8 mouse cellular contexts compared by ENCODE assay signal in genomic region chr1:151756425-151756728, GRCm38 (mm10). TPM values are rescaled to one million over a fixed set of nuclear protein-coding genes. Genes with fewer than 3 reads are reported as not detected.
A peak's percentile ranks its signal among the peaks of the same experiment; 100 is the strongest.
DNase-seq lines count a peak whose midpoint lies in the region; ATAC-seq and TF ChIP-seq lines count a peak whose summit lies in the region.

No protein-coding gene starts in this region.

- TF ChIP-seq CTCF in lung, embryonic 14.5 days (IDR thresholded peaks at IDR 0.05; ENCODE audit: low read depth) = no peak
- TF ChIP-seq CTCF in intestine, postnatal 0 days (IDR thresholded peaks at IDR 0.05; ENCODE audit: low read depth) = no peak

- H3K36me3 ChIP-seq in lung, embryonic 14.5 days (ENCODE audit: insufficient read depth) = peaks cover 12% of the 10 kb centered on the region
- peaks cover 15% of the 10 kb centered on the region for H3K36me3 ChIP-seq in embryonic facial prominence, embryonic 14.5 days (ENCODE audit: control insufficient read depth, insufficient read depth, low read length)
- peaks cover 9% of the 10 kb centered on the region for H3K36me3 ChIP-seq in intestine, postnatal 0 days (ENCODE audit: control insufficient read depth, insufficient read depth)
- peaks cover 4% of the 10 kb centered on the region; the same call in 1 of the 2 replicates for H3K36me3 ChIP-seq in neural tube, embryonic 14.5 days (ENCODE audit: control insufficient read depth, insufficient read depth, low read length)

- DNase-seq in lung, embryonic 14.5 days = no peak
- DNase-seq in lung, postnatal 36 days = no peak
- no peak for DNase-seq in embryonic facial prominence, embryonic 14.5 days (ENCODE audit: low spot score)
- no peak for DNase-seq in urinary bladder, postnatal 10 days (ENCODE audit: low spot score)
- DNase-seq in c-Kit-positive CD71-positive TER-119-positive erythroid progenitor cells, embryonic 14.5 days (ENCODE audit: low spot score) = no peak

- ATAC-seq in lung, embryonic 14.5 days (ENCODE audit: insufficient read depth) = no peak
- ATAC-seq in embryonic facial prominence, embryonic 14.5 days (ENCODE audit: low read depth) = no peak
- no peak for ATAC-seq in intestine, postnatal 0 days
- ATAC-seq in neural tube, embryonic 14.5 days (ENCODE audit: low read depth) = no peak
- ATAC-seq in megakaryocyte progenitor cell, adult 5-6 weeks (replicated peaks; ENCODE audit: poor library complexity) = no peak

- peaks cover 16% of the 10 kb centered on the region for H3K4me1 ChIP-seq in lung, embryonic 14.5 days (ENCODE audit: insufficient read depth)
- H3K4me1 ChIP-seq in embryonic facial prominence, embryonic 14.5 days (ENCODE audit: control insufficient read depth, insufficient read depth, low read length) = peaks cover 19% of the 10 kb centered on the region
- 0 out of 2 replicates have a peak, but pooled peaks cover 3% of the 10 kb centered on the region for H3K4me1 ChIP-seq in intestine, postnatal 0 days (replicated peaks; ENCODE audit: control insufficient read depth, insufficient read depth, low read length)
- peaks cover 7% of the 10 kb centered on the region; the same call in 1 of the 2 replicates for H3K4me1 ChIP-seq in neural tube, embryonic 14.5 days (ENCODE audit: control insufficient read depth, insufficient read depth, low read length)

- no peaks in the 10 kb centered on the region for H3K27me3 ChIP-seq in lung, embryonic 14.5 days (ENCODE audit: insufficient read depth, low read length)
- no peaks in the 10 kb centered on the region for H3K27me3 ChIP-seq in embryonic facial prominence, embryonic 14.5 days (replicated peaks; ENCODE audit: control insufficient read depth, insufficient read depth, low read length)
- no peaks in the 10 kb centered on the region for H3K27me3 ChIP-seq in intestine, postnatal 0 days (replicated peaks; ENCODE audit: control insufficient read depth, insufficient read depth, low read length)
- H3K27me3 ChIP-seq in neural tube, embryonic 14.5 days (ENCODE audit: control insufficient read depth, insufficient read depth, low read length) = no peaks in the 10 kb centered on the region

- peak overlapping the region; percentile 69 for H3K9ac ChIP-seq in lung, embryonic 14.5 days
- H3K9ac ChIP-seq in embryonic facial prominence, embryonic 14.5 days (ENCODE audit: low read depth, low read length) = peak overlapping the region; percentile 80
- no peak overlapping the region for H3K9ac ChIP-seq in intestine, postnatal 0 days (ENCODE audit: low read depth, low read length)
- no peak overlapping the region for H3K9ac ChIP-seq in neural tube, embryonic 14.5 days (replicated peaks; ENCODE audit: low read depth, low read length)

- no peaks in the 10 kb centered on the region for H3K9me3 ChIP-seq in lung, embryonic 14.5 days (ENCODE audit: low read depth, low read length)
- H3K9me3 ChIP-seq in embryonic facial prominence, embryonic 14.5 days (ENCODE audit: control insufficient read depth, low read length) = no peaks in the 10 kb centered on the region
- H3K9me3 ChIP-seq in intestine, postnatal 0 days (ENCODE audit: control insufficient read depth) = no peaks in the 10 kb centered on the region
- H3K9me3 ChIP-seq in neural tube, embryonic 14.5 days (ENCODE audit: control insufficient read depth, low read length) = no peaks in the 10 kb centered on the region

- no peak overlapping the region for H3K27ac ChIP-seq in lung, embryonic 14.5 days (ENCODE audit: low read depth)
- H3K27ac ChIP-seq in embryonic facial prominence, embryonic 14.5 days (replicated peaks; ENCODE audit: low read depth, low read length) = no peak overlapping the region
- H3K27ac ChIP-seq in intestine, postnatal 0 days (ENCODE audit: low read depth, low read length) = no peak overlapping the region
- H3K27ac ChIP-seq in neural tube, embryonic 14.5 days (ENCODE audit: low read depth, low read length) = no peak overlapping the region

- H3K4me3 ChIP-seq in lung, embryonic 14.5 days (ENCODE audit: low read depth, low read length) = peak overlapping the region; percentile 90
- H3K4me3 ChIP-seq in embryonic facial prominence, embryonic 14.5 days (ENCODE audit: low read depth, low read length) = peak overlapping the region; percentile 93
- peak overlapping the region; percentile 95 for H3K4me3 ChIP-seq in intestine, postnatal 0 days (ENCODE audit: low read depth, low read length)
- H3K4me3 ChIP-seq in neural tube, embryonic 14.5 days (ENCODE audit: low read depth, low read length) = peak overlapping the region; percentile 81

- 26% methylated on average over 1 of the region's 1 CpGs for WGBS in lung, embryonic 14.5 days
- WGBS in embryonic facial prominence, embryonic 14.5 days = 33% methylated on average over 1 of the region's 1 CpGs
- 24% methylated on average over 1 of the region's 1 CpGs for whole genome bisulfite sequencing in intestine, postnatal 0 days
- WGBS in neural tube, embryonic 14.5 days = 32% methylated on average over 1 of the region's 1 CpGs

- peak overlapping the region; percentile 93 for H3K4me2 ChIP-seq in lung, embryonic 14.5 days
- peak overlapping the region; percentile 96 for H3K4me2 ChIP-seq in embryonic facial prominence, embryonic 14.5 days (ENCODE audit: low read depth, low read length)
- peak overlapping the region; percentile 95 for H3K4me2 ChIP-seq in intestine, postnatal 0 days (replicated peaks; ENCODE audit: low read depth)
- peak overlapping the region; percentile 68 for H3K4me2 ChIP-seq in neural tube, embryonic 14.5 days (ENCODE audit: low read depth, low read length)

RNA-seq across cellular contexts. Expression of gene Edem3, which starts 1.2 kb away (rescaled TPM):
- 23.3 and 24.5 TPM in 2 replicates for polyA plus RNA-seq in lung, embryonic 14.5 days (2014; fragmentation: Nextera tagmentation; extraction: Ambion mirVana)
- polyA plus RNA-seq in embryonic facial prominence, embryonic 14.5 days (2014; fragmentation: Nextera tagmentation; extraction: Ambion mirVana) = 28.1 and 31.7 TPM in 2 replicates
- polyA plus RNA-seq in intestine, postnatal 0 days (2015; fragmentation: Nextera tagmentation; extraction: Ambion mirVana) = 8.5 and 9.6 TPM in 2 replicates
- 24.7 and 34.0 TPM in 2 replicates for polyA plus RNA-seq in neural tube, embryonic 14.5 days (2014; fragmentation: Nextera tagmentation; extraction: Ambion mirVana)
- 20.5 and 21.1 TPM in 2 replicates for total RNA-seq in megakaryocyte progenitor cell, adult 5-6 weeks (2015)
- 30.3 and 36.6 TPM in 2 replicates for total RNA-seq in megakaryocyte progenitor cell, adult 5-6 weeks (2017)

Comparison
In these comparisons a context has a peak if more than half of its experiments do, and no peak if none do; other contexts are left out.
1. H3K9ac ChIP-seq: peak in lung, embryonic 14.5 days (single experiment) and embryonic facial prominence, embryonic 14.5 days (single experiment); none in intestine, postnatal 0 days (single experiment) and neural tube, embryonic 14.5 days (single experiment).
2. Peak in every context shown above with its lines, with median percentiles within 50 percentile points of each other: H3K4me2 ChIP-seq and H3K4me3 ChIP-seq.